Mouse (Mus musculus): ENCODE measurements around the gene Pla2g12b. TPM values are rescaled to one million over a fixed set of nuclear protein-coding genes. Genes with fewer than 3 reads are reported as not detected.

The Pla2g12b gene
- total and polyA plus RNA-seq, 3 experiments: not detected

GRCm38 (mm10) chr10:59364551-59364950 lies 38.9 kb upstream of the Pla2g12b start:
- Histone ChIP-seq H3K9me3 (replicated peaks; ENCODE audit: insufficient read depth, low read length) (no peaks in the 10 kb centered on the region), H3K4me3 (ENCODE audit: control insufficient read depth in 1 of 2, insufficient read depth in 1 of 2, low read depth in 2 of 2, low read length in 2 of 2) (no peak overlapping the region), H3K27me3 (ENCODE audit: control insufficient read depth in 1 of 2, insufficient read depth in 2 of 2, low read length in 2 of 2) (no peaks in the 10 kb centered on the region), H3K9ac (ENCODE audit: control insufficient read depth, low read depth, low read length, poor library complexity, severe bottlenecking) (no peak overlapping the region), H3K36me3 (ENCODE audit: control insufficient read depth in 1 of 2, insufficient read depth in 2 of 2, low read length in 2 of 2) (peaks cover 0 to 27% of the 10 kb centered on the region in 2 experiments; a peak in 2 of 4 replicates), H3K79me2 (ENCODE audit: control insufficient read depth, insufficient read depth, low read length, poor library complexity) (no peaks in the 10 kb centered on the region), H3K4me1 (ENCODE audit: control insufficient read depth in 1 of 2, insufficient read depth in 2 of 2, low read length in 2 of 2) (no peaks in the 10 kb centered on the region), H3K27ac (ENCODE audit: control insufficient read depth, low read depth, low read length) (no peak overlapping the region)
- no peak for TF ChIP-seq MAX (IDR thresholded peaks at IDR 0.05; ENCODE audit: low read length)
- no peak for TF ChIP-seq MYB (IDR thresholded peaks at IDR 0.05; ENCODE audit: low read depth, low read length)
- TF ChIP-seq EP300 (IDR thresholded peaks at IDR 0.05; ENCODE audit: low read depth in 1 of 2, low read length in 2 of 2): no peak
- no peak for TF ChIP-seq ZC3H11A (IDR thresholded peaks at IDR 0.05; ENCODE audit: low read depth, low read length)
- no peak for TF ChIP-seq POLR2AphosphoS5 (IDR thresholded peaks at IDR 0.05; ENCODE audit: borderline replicate concordance, low read depth, low read length)
- no peak for TF ChIP-seq NELFE (IDR thresholded peaks at IDR 0.05; ENCODE audit: low read depth, low read length)
- TF ChIP-seq RCOR1 (IDR thresholded peaks at IDR 0.05; ENCODE audit: low read depth, low read length): no peak
- no peak for TF ChIP-seq MAFK (IDR thresholded peaks at IDR 0.05; ENCODE audit: borderline replicate concordance, low read depth, low read length)
- TF ChIP-seq MAZ (IDR thresholded peaks at IDR 0.05; ENCODE audit: low read depth, low read length): no peak
- no peak for TF ChIP-seq MXI1 (IDR thresholded peaks at IDR 0.05; ENCODE audit: low read depth, low read length)
- TF ChIP-seq MYC (IDR thresholded peaks at IDR 0.05; ENCODE audit: low read depth, low read length): no peak
- no peak for TF ChIP-seq CHD1 (IDR thresholded peaks at IDR 0.05; ENCODE audit: low read depth, low read length)
- no peak for TF ChIP-seq USF2 (IDR thresholded peaks at IDR 0.05; ENCODE audit: borderline replicate concordance in 1 of 2, insufficient read depth in 1 of 2, low read depth in 1 of 2, low read length in 2 of 2)
- no peak for TF ChIP-seq UBTF (IDR thresholded peaks at IDR 0.05; ENCODE audit: borderline replicate concordance, insufficient read depth, low read depth, low read length)
- no peak for TF ChIP-seq POLR2A (IDR thresholded peaks at IDR 0.05; ENCODE audit: control insufficient read depth in 1 of 2, insufficient read depth in 1 of 2, low read depth in 1 of 2, low read length in 2 of 2, poor library complexity in 1 of 2)
- TF ChIP-seq JUND (IDR thresholded peaks at IDR 0.05; ENCODE audit: low read depth, low read length): no peak
- TF ChIP-seq POLR2AphosphoS2 (IDR thresholded peaks at IDR 0.05; ENCODE audit: low read length): no peak
- TF ChIP-seq USF1 (IDR thresholded peaks at IDR 0.05; ENCODE audit: low read depth, low read length): no peak
- no peak for TF ChIP-seq RAD21 (IDR thresholded peaks at IDR 0.05; ENCODE audit: low read depth, low read length)
- no peak for TF ChIP-seq CHD2 (IDR thresholded peaks at IDR 0.05; ENCODE audit: low read length)
- DNase-seq (ENCODE audit: low read depth, low spot score): no peak

- no peaks in the 10 kb centered on the region for H3K79me2 ChIP-seq (ENCODE audit: control insufficient read depth, insufficient read depth, low read length, poor library complexity)
- TF ChIP-seq MYB (IDR thresholded peaks at IDR 0.05; ENCODE audit: low read depth, low read length) (no peak), POLR2AphosphoS5 (IDR thresholded peaks at IDR 0.05; ENCODE audit: borderline replicate concordance, low read depth, low read length) (no peak), TCF12 (IDR thresholded peaks at IDR 0.05; ENCODE audit: low read depth, low read length) (no peak), UBTF (IDR thresholded peaks at IDR 0.05; ENCODE audit: borderline replicate concordance, insufficient read depth, low read depth, low read length) (no peak), E2F4 (IDR thresholded peaks at IDR 0.05; ENCODE audit: borderline replicate concordance, low read depth, low read length) (no peak), CTCF (IDR thresholded peaks at IDR 0.05 in 2 of 3, conservative IDR thresholded peaks at IDR 0.05 in 1 of 3; ENCODE audit: control insufficient read depth in 1 of 3, insufficient read depth in 1 of 3, low read depth in 2 of 3, low read length in 3 of 3, poor library complexity in 1 of 3, severe bottlenecking in 1 of 3) (no peak), ZNF384 (IDR thresholded peaks at IDR 0.05; ENCODE audit: low read depth, low read length) (no peak)
- H3K4me1 ChIP-seq (ENCODE audit: control insufficient read depth in 1 of 2, insufficient read depth in 2 of 2, low read length in 2 of 2): no peaks in the 10 kb centered on the region
- no peak overlapping the region for H3K27ac ChIP-seq (ENCODE audit: control insufficient read depth, low read depth, low read length)
- H3K9ac ChIP-seq (ENCODE audit: control insufficient read depth, low read depth, low read length, poor library complexity, severe bottlenecking): no peak overlapping the region
- peaks cover 0 to 35% of the 10 kb centered on the region in 2 experiments; a peak in 2 of 4 replicates for H3K36me3 ChIP-seq (ENCODE audit: control insufficient read depth in 1 of 2, insufficient read depth in 2 of 2, low read length in 2 of 2)
- no peak overlapping the region for H3K4me3 ChIP-seq (ENCODE audit: control insufficient read depth in 1 of 2, insufficient read depth in 1 of 2, low read depth in 2 of 2, low read length in 2 of 2)
- no peaks in the 10 kb centered on the region for H3K9me3 ChIP-seq (replicated peaks; ENCODE audit: insufficient read depth, low read length)
- no peaks in the 10 kb centered on the region for H3K27me3 ChIP-seq (ENCODE audit: control insufficient read depth in 1 of 2, insufficient read depth in 2 of 2, low read length in 2 of 2)
- no peak for DNase-seq (ENCODE audit: low read depth, low spot score)
Measured at GRCm38 (mm10) chr10:59365804-59366589, 37.5 kb upstream of the Pla2g12b start.
